In the genomic region with DNA sequence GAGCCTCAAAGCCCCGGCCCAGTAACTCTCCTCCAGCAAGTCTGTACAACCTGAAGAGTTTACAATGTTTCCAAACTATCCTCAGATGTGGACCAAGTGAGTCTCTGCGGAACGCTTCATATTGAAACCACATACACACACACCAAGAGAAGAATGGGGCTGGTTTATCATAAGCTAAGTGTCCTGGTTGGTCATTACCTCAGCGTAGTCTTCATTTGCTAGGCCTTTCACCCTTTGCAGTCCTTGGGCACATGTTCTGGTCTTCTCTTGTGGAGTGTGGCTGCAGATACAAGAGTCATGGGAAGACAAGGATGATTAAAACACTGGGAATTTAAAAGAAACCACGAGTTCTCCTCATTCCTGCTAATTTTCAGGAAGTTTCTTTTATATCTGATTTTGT, we compare ENCODE assay signal across 24 mouse cellular contexts.
"Had no signal": no experiment of that assay in that cellular context is flagged by ENCODE, and none has a peak within 500 bp of the region (broad histone marks: within the 10 kb centered on the region; RNA-seq: fewer than 3 reads in every experiment).

No protein-coding gene starts in this region.

- ATAC-seq: forebrain, embryonic 16.5 days; hindbrain, embryonic 16.5 days; inflammation-experienced regulatory T-cells, adult 6 months; intestine, embryonic 15.5 days; intestine, postnatal 0 days had no signal

- DNase-seq: gastrocnemius, adult 2 months; gastrocnemius, postnatal 10 days; gastrocnemius, postnatal 25 days; heart, adult 18-20 months; heart, postnatal 10 days; heart, postnatal 4 days; liver; liver, embryonic 13.5 days had no signal

- H3K4me2 ChIP-seq: heart, embryonic 12.5 days; hindbrain, embryonic 12.5 days; hindbrain, embryonic 14.5 days; intestine, embryonic 15.5 days; limb, embryonic 12.5 days; liver, embryonic 11.5 days; liver, embryonic 13.5 days; liver, embryonic 15.5 days had no signal

- H3K9me3 ChIP-seq: heart, embryonic 10.5 days; heart, embryonic 12.5 days; hindbrain, embryonic 10.5 days; hindbrain, embryonic 12.5 days; intestine, embryonic 15.5 days; limb, embryonic 10.5 days; limb, embryonic 12.5 days; liver, embryonic 13.5 days; liver, embryonic 15.5 days had no signal

- H3K36me3 ChIP-seq: heart, embryonic 10.5 days; heart, embryonic 12.5 days; hindbrain, embryonic 10.5 days; hindbrain, embryonic 12.5 days; intestine, embryonic 15.5 days; limb, embryonic 10.5 days; limb, embryonic 12.5 days; liver, embryonic 13.5 days; liver, embryonic 15.5 days had no signal

- H3K27ac ChIP-seq: gastrocnemius, adult 2 months; heart, embryonic 10.5 days; hindbrain, embryonic 10.5 days; hindbrain, embryonic 12.5 days; hindbrain, embryonic 14.5 days; intestine, embryonic 15.5 days; layer of hippocampus, adult 2 months; left cerebral cortex, adult 2 months; limb, embryonic 10.5 days; limb, embryonic 12.5 days; liver, embryonic 13.5 days; liver, embryonic 15.5 days had no signal

- H3K9ac ChIP-seq: heart, embryonic 12.5 days; hindbrain, embryonic 12.5 days; hindbrain, embryonic 14.5 days; intestine, embryonic 15.5 days; limb, embryonic 12.5 days; liver, embryonic 13.5 days; liver, embryonic 15.5 days had no signal

- H3K27me3 ChIP-seq: heart, embryonic 12.5 days; hindbrain, embryonic 12.5 days; intestine, embryonic 15.5 days; limb, embryonic 12.5 days; liver, embryonic 13.5 days; liver, embryonic 15.5 days had no signal

- H3K4me1 ChIP-seq: hindbrain, embryonic 12.5 days; intestine, embryonic 15.5 days; liver, embryonic 13.5 days; liver, embryonic 15.5 days had no signal

- H3K4me3 ChIP-seq: gastrocnemius, adult 2 months; heart, embryonic 10.5 days; heart, embryonic 12.5 days; hindbrain, embryonic 10.5 days; hindbrain, embryonic 12.5 days; intestine, embryonic 15.5 days; layer of hippocampus, adult 2 months; left cerebral cortex, adult 2 months; limb, embryonic 10.5 days; limb, embryonic 12.5 days; liver, embryonic 13.5 days; liver, embryonic 15.5 days had no signal
